Mouse (Mus musculus) limb, embryonic 12.5 days (tissue): ENCODE data around the gene Snx18. TPM values are rescaled to one million over a fixed set of nuclear protein-coding genes. Genes with fewer than 3 reads are reported as not detected.

Experiments
- ATAC-seq: fragments of 200-750 bp; cut with Nextera tagmentation; 2 replicates; pipeline ENCODE4 v1.8.0; 2017; ENCODE audit warnings: low read depth, moderate TSS enrichment; ENCODE audit not compliant: insufficient number of reproducible peaks, insufficient read depth, low FRiP score, low TSS enrichment
- H3K27ac ChIP-seq: fragments of 300-500 bp; sonication (generic); 2 replicates; pipeline ENCODE4 v1.5.1; 2016; ENCODE audit warnings: mild to moderate bottlenecking, moderate library complexity
- H3K27me3 ChIP-seq: fragments of 300-500 bp; sonication (generic); 2 replicates; pipeline ENCODE4 v1.6.1; 2016; ENCODE audit warnings: mild to moderate bottlenecking, moderate library complexity
- H3K36me3 ChIP-seq: fragments of 300-500 bp; sonication (generic); 2 replicates; pipeline ENCODE4 v1.6.1; 2016; ENCODE audit warnings: mild to moderate bottlenecking, moderate library complexity
- H3K4me1 ChIP-seq: fragments of 300-500 bp; sonication (generic); replicated peaks from 2 replicates; pipeline ENCODE4 v1.6.1; 2016
- H3K4me2 ChIP-seq: fragments of 300-500 bp; sonication (generic); 2 replicates; pipeline ENCODE4 v1.6.1; 2016; ENCODE audit warnings: mild to moderate bottlenecking, moderate library complexity
- H3K4me3 ChIP-seq: fragments of 300-500 bp; sonication (generic); replicated peaks from 2 replicates; pipeline ENCODE4 v1.5.1; 2016; ENCODE audit warnings: mild to moderate bottlenecking
- H3K9ac ChIP-seq: fragments of 300-500 bp; sonication (generic); replicated peaks from 2 replicates; pipeline ENCODE4 v1.6.1; 2016; ENCODE audit warnings: mild to moderate bottlenecking, moderate library complexity
- H3K9me3 ChIP-seq: fragments of 300-500 bp; sonication (generic); 2 replicates; pipeline ENCODE4 v1.6.1; 2016; ENCODE audit warnings: mild to moderate bottlenecking, moderate library complexity
- WGBS: fragments of 180-500 bp; shearing (Covaris S2); methylation state at CpG from one replicate; pipeline ENCODE4 v1.1.7; 2016; 5-methylcytosine and 5-hydroxymethylcytosine counted together
- polyA plus RNA-seq: library from polyadenylated mRNA; unstranded; fragments of >200 nt; fragmentation: Nextera tagmentation; extraction: Ambion mirVana; gene quantifications from 2 replicates; pipeline ENCODE4 v1.2.1, GENCODE M21; 2016

Snx18 gene
- polyA plus RNA-seq, 1 experiment from 2014 or later = 40.6 TPM

GRCm38 (mm10) chr13:113635799-113636222 lies 17.4 kb upstream of the Snx18 start:
- Histone ChIP-seq H3K27me3 (no peaks in the 10 kb centered on the region), H3K9ac (no peak overlapping the region), H3K4me3 (no peak overlapping the region), H3K9me3 (no peaks in the 10 kb centered on the region), H3K4me2 (no peak overlapping the region), H3K27ac (no peak overlapping the region), H3K36me3 (no peaks in the 10 kb centered on the region), H3K4me1 (0 out of 2 replicates have a peak, but pooled peaks cover 5% of the 10 kb centered on the region)
- WGBS = 81% methylated on average over 17 of the region's 17 CpGs
- no peak for ATAC-seq

- Histone ChIP-seq H3K9me3 (no peaks in the 10 kb centered on the region), H3K36me3 (no peaks in the 10 kb centered on the region), H3K4me3 (no peak overlapping the region), H3K4me1 (0 out of 2 replicates have a peak, but pooled peaks cover 9% of the 10 kb centered on the region), H3K27me3 (no peaks in the 10 kb centered on the region), H3K9ac (no peak overlapping the region), H3K4me2 (no peak overlapping the region), H3K27ac (no peak overlapping the region)
- no peak for ATAC-seq
- WGBS = 88% methylated on average over 15 of the region's 15 CpGs
Observed at GRCm38 (mm10) chr13:113634732-113635481, 16.5 kb upstream of the Snx18 start.

DNA sequence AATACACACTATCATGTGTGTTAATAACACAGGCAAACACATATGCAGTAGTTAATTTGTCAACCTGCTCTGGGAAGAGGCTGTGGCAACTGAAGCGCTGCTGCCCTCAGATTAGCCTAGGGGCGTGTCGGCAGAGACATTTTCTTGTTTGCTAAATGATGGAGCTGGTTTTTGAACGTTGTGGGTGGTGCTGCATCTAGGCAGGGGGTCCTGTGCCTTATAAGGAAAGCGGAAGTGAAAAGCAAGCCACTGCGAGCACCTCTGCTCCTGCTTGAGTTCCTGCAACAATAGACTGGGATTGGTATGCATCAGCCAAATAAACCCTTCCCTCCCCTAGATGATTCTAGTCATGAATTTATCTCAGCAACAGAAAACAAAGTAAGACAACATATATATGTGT lies 14.1 kb upstream of the Snx18 start:
- peaks cover 9% of the 10 kb centered on the region; the same call in 1 of the 2 replicates for H3K4me1 ChIP-seq
- H3K36me3 ChIP-seq = no peaks in the 10 kb centered on the region
- ATAC-seq = no peak
- no peak overlapping the region for H3K9ac ChIP-seq
- H3K4me2 ChIP-seq = no peak overlapping the region
- WGBS = 52% methylated on average over 6 of the region's 6 CpGs
- no peaks in the 10 kb centered on the region for H3K9me3 ChIP-seq
- no peaks in the 10 kb centered on the region for H3K27me3 ChIP-seq
- no peak overlapping the region for H3K27ac ChIP-seq
- H3K4me3 ChIP-seq = no peak overlapping the region

DNA sequence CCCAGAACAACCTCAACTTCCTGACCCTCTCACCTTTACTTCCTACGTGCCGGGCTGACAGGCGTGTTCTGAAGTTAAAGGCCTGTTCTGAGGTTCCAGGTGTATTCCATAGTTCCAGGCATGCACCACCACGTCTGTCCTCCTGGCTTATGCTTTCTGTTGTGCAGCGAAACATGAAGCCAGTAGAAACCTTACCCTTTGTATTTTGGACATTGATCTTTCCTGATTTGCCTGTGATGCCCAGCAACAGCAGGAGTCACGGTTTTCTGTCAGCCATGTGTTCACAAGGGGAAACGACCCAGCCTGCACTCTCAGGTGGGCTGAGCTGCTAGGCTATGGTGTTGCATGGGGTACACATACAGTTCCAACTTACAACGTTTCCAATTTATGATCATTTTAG lies 9.2 kb upstream of the Snx18 start:
- no peak for ATAC-seq
- Histone ChIP-seq H3K4me2 (no peak overlapping the region), H3K4me1 (peaks cover 7% of the 10 kb centered on the region), H3K27ac (no peak overlapping the region), H3K36me3 (no peaks in the 10 kb centered on the region), H3K9me3 (no peaks in the 10 kb centered on the region), H3K27me3 (no peaks in the 10 kb centered on the region), H3K4me3 (no peak overlapping the region), H3K9ac (no peak overlapping the region)
- 77% methylated on average over 8 of the region's 8 CpGs for WGBS

DNA sequence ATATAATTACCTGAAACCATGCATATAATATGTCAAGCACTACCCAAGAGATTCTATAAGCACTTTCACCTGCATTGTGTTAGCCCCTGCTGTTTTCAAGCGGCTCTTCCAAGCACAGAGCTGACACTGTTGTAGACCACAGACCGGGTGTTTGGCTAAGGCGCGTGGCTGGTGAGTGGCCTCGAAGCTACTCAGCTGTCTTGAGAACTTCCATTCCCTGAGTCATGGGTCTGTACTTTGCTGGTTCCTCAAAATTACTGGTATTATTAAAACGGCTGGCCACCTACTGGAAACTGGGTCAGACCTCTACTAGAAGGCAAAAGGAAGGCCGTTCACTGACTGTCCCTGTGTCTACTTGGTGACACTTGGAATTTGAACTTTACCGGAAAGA lies 4.5 kb upstream of the Snx18 start:
- Histone ChIP-seq H3K4me2 (no peak overlapping the region), H3K27me3 (no peaks in the 10 kb centered on the region), H3K4me1 (peaks cover 16% of the 10 kb centered on the region), H3K4me3 (no peak overlapping the region), H3K9me3 (no peaks in the 10 kb centered on the region), H3K27ac (peak overlapping the region; percentile 53), H3K36me3 (no peaks in the 10 kb centered on the region), H3K9ac (no peak overlapping the region)
- 61% methylated on average over 8 of the region's 8 CpGs for WGBS
- no peak for ATAC-seq

DNA sequence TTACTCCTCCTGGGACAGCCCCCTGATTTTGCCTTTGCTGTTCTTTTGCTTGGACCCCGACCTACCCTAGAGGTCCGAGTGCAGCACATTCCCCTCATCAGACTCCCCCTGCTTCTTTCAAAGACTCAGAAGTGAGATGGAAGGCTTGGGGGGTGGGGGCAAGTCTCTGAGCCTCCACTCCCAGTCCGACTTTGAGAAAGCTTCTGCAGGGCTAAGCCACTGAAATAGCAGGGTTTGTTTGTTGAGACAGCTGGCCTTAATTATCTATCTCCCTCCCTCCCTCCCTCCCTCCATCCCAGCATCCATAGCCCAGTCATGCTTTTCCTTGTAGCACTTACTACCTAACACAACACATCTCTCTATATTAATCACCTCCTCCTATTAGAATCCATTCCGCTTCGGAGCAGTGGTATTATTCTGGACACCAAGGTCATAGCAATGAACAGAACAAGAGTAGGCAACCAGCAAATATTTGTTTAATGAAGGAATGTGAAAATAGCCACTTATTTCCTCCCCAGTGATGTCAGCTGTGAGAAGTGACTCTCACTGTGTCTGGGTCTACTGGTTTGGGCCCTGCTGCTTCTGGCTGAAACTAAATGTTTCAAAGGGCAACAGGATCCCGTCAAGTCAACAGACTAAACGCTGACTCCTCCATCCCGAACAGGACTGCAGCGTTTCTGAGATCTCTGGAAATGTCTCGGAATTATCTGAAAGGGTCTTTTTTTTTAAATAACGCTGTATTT lies 3.9 kb upstream of the Snx18 start:
- H3K4me3 ChIP-seq = no peak overlapping the region
- no peak overlapping the region for H3K9ac ChIP-seq
- WGBS = 35% methylated on average over 11 of the region's 11 CpGs
- peaks cover 19% of the 10 kb centered on the region for H3K4me1 ChIP-seq
- H3K36me3 ChIP-seq = no peaks in the 10 kb centered on the region
- H3K27me3 ChIP-seq = no peaks in the 10 kb centered on the region
- peak; percentile 28; the same call in 1 of the 2 replicates for ATAC-seq
- H3K9me3 ChIP-seq = no peaks in the 10 kb centered on the region
- H3K27ac ChIP-seq = peak overlapping the region; percentile 53
- H3K4me2 ChIP-seq = peak overlapping the region; percentile 17; the same call in 1 of the 2 replicates

DNA sequence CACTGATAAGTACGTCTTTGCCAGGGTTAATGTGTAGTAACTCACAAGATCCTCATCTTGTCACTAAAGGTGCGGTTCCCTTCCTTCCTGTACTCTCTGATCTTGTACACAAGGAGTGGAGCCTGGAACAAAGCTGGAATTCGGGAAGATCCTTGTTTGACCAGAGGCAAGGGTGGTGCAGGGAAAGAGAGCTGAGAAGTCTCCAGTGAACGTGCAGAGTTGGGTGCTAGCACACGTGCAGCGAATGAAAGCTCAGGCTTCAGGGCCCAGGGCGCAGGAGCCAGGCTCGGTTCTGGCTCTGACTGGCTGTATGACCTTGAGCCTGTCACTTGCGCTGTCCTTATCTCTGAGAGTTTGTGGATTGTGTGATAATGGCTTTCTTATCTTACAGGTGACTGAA lies 639 bp upstream of the Snx18 start:
- no peak overlapping the region for H3K4me2 ChIP-seq
- no peak for ATAC-seq
- 70% methylated on average over 9 of the region's 9 CpGs for WGBS
- H3K27ac ChIP-seq = no peak overlapping the region
- no peaks in the 10 kb centered on the region for H3K27me3 ChIP-seq
- H3K9ac ChIP-seq = no peak overlapping the region
- peaks cover 49% of the 10 kb centered on the region for H3K4me1 ChIP-seq
- H3K4me3 ChIP-seq = no peak overlapping the region
- no peaks in the 10 kb centered on the region for H3K9me3 ChIP-seq
- H3K36me3 ChIP-seq = no peaks in the 10 kb centered on the region

DNA sequence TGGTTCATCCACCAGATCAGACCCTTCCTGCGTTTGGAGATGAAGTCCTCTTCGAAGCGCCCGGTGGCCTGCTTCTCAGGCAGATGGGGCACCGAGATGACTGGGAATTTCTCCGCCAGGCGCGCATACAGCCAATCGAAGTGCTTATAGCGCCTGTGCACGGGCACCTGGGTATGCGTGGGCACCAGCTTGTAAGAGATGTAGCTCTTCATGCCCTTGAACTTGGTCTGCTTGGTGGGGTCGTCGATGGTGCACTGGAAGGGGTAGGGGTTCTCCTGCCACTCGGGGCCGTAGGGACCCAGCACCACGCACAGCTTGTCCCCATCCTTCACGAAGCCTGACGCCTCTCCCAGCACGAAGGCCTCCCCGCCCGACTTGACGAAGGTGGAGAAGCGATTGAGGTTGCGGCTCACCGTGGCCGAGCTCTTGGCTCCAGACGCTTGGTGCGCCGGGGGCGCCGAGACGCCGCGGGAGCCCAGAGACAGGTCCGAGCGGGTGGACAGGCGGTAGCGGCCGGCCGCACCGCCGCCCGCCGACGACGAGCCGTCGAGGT lies 950 bp downstream of the Snx18 start:
- Histone ChIP-seq H3K4me1 (peaks cover 59% of the 10 kb centered on the region), H3K36me3 (peaks cover 4% of the 10 kb centered on the region; the same call in 1 of the 2 replicates), H3K9me3 (no peaks in the 10 kb centered on the region), H3K27me3 (no peaks in the 10 kb centered on the region), H3K9ac (peak overlapping the region; percentile 97), H3K4me2 (peak overlapping the region; percentile 93), H3K27ac (peak overlapping the region; percentile 91), H3K4me3 (peak overlapping the region; percentile 95)
- 8% methylated on average over 49 of the region's 49 CpGs for WGBS
- no peak for ATAC-seq

- peak overlapping the region; percentile 97 for H3K9ac ChIP-seq
- 54% methylated on average over 24 of the region's 24 CpGs for WGBS
- ATAC-seq = no peak
Observed at GRCm38 (mm10) chr13:113616751-113617337, 1.5 kb downstream of the Snx18 start.

DNA sequence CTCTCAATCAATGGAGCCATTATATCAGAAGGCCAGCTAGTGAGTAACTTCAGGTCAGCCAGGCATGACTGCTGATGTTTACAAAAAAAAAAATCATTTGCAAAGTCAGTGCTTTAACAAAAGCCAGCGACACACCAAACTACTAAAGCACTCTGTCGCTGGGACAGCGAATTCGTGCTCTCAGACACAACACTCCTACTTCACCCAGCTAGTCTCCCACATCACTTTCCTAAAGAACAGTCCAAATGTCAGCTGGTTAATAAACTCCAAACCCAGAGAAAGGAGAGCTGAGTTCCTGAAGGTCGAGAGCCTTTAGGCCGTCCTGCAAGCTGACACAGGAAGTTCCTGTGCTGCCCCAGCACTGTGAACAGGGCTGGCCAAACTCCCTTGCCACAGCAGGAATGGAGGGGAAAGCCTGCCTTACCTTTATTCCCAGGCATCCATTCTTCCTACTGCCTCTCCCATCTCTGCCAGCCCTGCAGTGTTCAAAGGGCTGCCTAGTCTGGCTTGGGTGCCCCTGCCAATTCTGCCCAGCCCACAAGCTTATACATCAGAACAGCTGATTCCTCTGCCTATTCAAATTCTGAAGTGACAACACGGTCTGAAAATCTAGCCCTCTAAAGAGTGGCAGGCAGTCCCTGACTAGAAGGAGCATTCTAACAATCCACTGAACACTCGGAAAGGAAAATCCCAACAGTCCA lies 2.2 kb downstream of the Snx18 start:
- no peaks in the 10 kb centered on the region for H3K9me3 ChIP-seq
- no peak for ATAC-seq
- peak overlapping the region; percentile 95 for H3K4me3 ChIP-seq
- peaks cover 15% of the 10 kb centered on the region for H3K36me3 ChIP-seq
- H3K27me3 ChIP-seq = no peaks in the 10 kb centered on the region
- peak overlapping the region; percentile 97 for H3K9ac ChIP-seq
- H3K27ac ChIP-seq = peak overlapping the region; percentile 77
- peaks cover 62% of the 10 kb centered on the region for H3K4me1 ChIP-seq
- 18% methylated on average over 8 of the region's 8 CpGs for WGBS
- H3K4me2 ChIP-seq = peak overlapping the region; percentile 93

More at GRCm38 (mm10) chr13:113616751-113617337, 1.5 kb downstream of the Snx18 start:
- H3K4me2 ChIP-seq = peak overlapping the region; percentile 93
- H3K4me1 ChIP-seq = peaks cover 59% of the 10 kb centered on the region
- peaks cover 7% of the 10 kb centered on the region; the same call in 1 of the 2 replicates for H3K36me3 ChIP-seq
- no peaks in the 10 kb centered on the region for H3K27me3 ChIP-seq
- H3K27ac ChIP-seq = peak overlapping the region; percentile 77
- no peaks in the 10 kb centered on the region for H3K9me3 ChIP-seq
- peak overlapping the region; percentile 95 for H3K4me3 ChIP-seq
